Mouse (Mus musculus): Measurements from ENCODE around the gene Zfp280b. TPM values are rescaled to one million over a fixed set of nuclear protein-coding genes. Genes with fewer than 3 reads are reported as not detected.
"Not testable (repeated sequence)": the region's sequence is repeated elsewhere in the genome, so short reads cannot be mapped to it uniquely, and the experiment has no call there.

The Zfp280b gene
- total RNA-seq (2021): 1 to 10 TPM; 5.9 to 6.0 TPM
- long read RNA-seq, experiment 1, full-length matches to known transcripts: 4 of 8 reads
- long read RNA-seq, experiment 1, partial matches to known transcripts: 0 of 8 reads
- long read RNA-seq, experiment 1, other reads (novel, unspliced or antisense): 4 of 8 reads
- long read RNA-seq, experiment 2: 0 reads

DNA sequence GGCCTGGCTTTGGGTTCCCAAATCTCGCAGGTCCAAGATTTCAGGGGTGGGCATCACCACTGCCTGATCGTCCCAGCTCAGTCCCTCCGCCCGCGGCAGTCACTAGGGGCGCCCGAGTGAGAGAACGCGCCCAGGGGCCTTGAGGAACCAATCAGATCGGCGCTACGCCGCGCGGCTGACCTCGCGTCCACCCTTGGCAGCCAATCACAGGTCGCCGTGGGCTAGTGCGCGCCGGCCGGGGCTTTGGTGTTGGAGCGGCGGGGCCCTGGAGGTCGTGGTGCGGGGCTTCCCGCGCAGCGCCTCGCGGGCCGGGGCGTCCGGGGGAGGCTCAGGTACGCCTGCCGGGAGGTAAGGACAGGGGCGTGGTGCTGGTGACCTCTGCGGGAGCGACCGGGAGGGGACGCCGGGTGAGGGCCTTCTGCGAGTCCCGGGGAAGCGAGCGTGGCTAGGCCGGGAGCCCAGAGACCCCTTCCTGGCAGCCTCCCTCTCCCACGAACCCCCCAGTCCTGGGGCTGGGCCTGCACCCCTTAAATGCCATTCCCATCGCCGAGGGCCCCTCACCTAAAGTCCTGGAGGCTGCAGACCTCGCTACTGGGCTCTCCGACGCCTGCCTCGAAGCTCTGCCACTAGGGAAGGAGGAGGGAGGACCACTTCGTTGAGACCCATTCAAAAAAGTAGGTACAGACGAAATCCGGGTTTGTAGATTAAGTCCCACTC is at the start of gene Zfp280b:
TSS of gene Zfp280b (plus strand) at position 249 of the 717 bp plus-strand sequence.
- DNase-seq: peak; percentile 95 to 96

DNA sequence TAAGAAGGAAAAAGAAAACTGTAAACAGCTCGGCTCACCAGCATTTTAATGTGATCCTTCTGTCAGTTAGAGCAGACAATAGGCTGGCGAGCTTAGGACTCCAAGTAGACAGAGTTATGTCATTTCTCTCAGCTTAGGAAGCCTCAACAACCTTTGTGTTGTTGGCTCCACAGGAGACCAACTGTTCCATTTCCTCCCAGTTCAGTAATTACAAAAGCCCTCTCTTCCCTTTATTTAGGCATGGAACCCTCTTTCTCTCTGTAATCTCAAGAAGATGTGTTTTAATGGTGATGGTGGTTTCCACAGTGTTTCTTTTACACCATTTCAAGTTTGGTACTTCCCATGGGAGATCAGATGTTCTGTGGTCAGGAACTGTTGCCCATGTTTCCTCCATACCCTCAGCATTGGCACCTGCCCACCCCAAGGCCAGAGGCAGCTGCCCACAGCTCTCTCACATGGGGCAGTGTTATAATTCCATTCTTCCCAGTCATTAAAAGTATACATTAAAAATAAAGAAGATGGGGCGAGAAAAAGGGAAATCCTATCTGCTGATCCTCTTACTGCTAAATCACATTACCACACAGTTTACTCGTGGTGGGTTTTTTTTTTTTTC is 41.9 kb upstream of the Zfp280b start:
- DNase-seq: no peak

DNA sequence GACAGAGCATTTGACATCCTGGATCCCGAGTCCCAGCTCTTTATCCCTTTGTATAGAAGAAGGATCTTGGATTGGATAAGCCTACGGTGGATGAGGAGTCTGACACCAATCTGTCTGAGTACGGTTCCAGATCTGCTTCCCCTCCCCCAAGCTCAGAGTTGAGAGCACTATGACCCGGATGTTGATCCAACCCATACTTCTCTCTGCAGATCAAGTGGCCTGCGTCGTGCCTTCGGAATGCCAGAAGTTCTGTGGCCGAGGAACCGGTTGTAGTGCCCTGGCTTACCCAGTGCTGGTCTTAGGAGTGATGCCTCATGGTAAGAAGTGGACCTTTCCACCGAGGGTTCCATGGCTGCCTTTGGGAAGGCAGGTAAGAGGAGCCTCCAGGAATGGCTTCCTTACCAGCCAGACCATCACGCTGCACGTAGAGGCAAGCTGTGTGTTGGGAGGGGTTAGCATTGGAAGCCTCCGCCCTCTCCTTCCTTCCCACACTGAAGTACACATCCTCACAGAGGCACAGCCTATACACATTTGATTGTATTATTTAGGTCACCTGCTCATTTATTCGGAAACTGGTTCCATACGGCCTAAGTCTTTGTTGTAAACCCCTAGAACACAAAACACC is 38.7 kb upstream of the Zfp280b start:
- no peak for DNase-seq

GRCm38 (mm10) chr10:75994531-75995210 is 37.8 kb upstream of the Zfp280b start:
- DNase-seq: not testable (repeated sequence)

- no peak for DNase-seq
Measured at GRCm38 (mm10) chr10:75995463-75995862, 37.0 kb upstream of the Zfp280b start.

GRCm38 (mm10) chr10:75996315-75996714 is 36.1 kb upstream of the Zfp280b start:
- DNase-seq: no peak

DNA sequence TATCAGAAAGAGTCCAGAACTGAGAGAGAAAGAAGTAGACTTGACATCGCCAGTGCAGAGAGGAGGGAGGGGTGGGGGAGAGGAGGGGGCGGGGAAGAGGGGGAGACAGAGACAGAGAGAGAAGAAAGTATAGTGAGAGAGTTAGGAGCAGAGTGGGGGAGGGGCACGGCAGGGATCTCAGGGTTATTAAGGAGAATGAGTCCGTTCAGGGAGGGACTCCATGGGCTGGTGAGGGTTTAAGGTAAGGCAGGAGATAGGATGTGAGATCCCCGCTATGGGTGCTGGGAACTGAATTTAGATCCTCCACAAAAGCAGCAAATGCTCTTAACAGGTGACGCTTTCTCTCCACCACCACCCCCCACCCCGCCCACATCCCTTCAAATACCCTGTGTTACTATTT is 31.3 kb upstream of the Zfp280b start:
- no peak for DNase-seq

DNA sequence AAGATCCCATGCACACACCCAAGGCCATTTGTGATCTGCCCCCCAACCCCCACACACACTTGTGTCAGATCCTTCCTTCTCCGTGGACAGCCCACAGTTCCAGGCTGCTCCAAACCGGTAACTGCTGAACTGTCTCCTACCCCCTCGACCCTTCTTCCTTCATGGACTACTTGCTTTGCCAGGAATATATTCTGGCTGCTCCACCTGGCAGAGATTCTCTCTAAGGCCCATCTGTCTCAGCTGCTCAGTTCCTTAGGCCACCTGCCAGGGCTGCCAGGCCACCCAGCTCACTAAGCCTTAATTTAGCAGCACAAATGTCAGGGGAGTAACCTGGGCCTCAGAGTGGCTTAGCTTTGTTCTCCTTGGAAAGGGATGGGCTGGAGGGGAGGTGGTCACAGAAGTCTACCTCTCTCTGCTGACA is 30.3 kb upstream of the Zfp280b start:
- no peak for DNase-seq

DNA sequence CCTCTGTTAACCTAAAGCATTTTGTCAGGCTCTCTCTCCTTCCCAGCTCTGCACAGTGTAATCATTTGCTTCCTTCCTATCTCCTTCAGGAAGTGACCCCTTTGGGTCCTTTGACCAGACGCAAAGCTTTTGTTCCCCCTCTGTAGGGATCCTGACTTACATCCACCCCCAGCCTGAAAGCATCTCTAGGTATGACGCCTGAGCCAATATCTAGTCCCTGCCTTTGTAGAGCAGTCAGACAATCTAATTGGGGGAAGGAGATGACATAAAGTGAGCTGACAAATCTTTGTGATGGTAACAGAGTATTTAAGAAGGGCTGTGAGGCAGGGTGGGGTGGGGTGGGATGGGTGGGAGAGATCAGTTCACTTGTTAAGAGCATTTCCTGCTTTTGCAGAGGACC is 29.8 kb upstream of the Zfp280b start:
- DNase-seq: no peak

- no peak for DNase-seq
Measured at GRCm38 (mm10) chr10:76003221-76003620, 29.2 kb upstream of the Zfp280b start.

DNA sequence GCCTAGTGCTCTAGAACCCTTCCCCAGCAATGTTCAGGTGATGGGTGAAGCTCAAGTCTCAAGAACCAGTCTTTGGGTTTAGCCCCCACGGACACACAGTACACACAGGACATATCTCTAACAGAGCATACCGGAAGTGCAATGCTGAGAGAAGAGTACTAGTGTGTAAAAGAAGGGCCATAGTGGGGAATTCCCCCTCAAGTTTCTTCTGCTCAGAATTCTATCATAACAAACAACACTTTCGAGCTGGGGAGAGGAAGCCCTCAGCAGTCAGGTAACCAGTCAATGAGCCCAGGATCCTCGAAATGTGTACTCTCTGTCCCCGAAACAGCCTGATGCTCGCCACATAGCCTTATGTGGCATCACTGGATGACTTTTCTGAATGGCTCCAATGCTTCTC is 26.1 kb upstream of the Zfp280b start:
- DNase-seq: no peak

DNA sequence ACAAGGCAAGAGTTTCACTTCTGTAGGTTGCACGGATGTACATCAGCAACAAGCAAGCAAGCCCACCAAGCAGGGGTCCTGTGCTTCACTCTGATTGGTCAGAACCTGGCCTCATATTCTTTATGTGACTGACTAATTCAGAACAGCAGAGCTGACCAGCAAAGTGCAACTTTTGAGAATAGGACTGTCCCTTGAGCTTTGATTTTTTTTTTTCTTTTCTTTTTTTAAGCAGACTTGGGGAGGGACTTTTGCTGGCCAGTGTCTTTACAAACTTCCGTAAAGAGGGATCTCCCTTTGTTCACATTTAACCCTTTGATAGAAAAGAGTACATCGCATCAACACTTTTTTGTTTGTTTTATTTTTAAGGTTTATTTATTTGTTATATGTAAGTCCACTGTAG is 22.6 kb upstream of the Zfp280b start:
- DNase-seq: no peak

GRCm38 (mm10) chr10:76012922-76013321 is 19.5 kb upstream of the Zfp280b start:
- DNase-seq: no peak

DNA sequence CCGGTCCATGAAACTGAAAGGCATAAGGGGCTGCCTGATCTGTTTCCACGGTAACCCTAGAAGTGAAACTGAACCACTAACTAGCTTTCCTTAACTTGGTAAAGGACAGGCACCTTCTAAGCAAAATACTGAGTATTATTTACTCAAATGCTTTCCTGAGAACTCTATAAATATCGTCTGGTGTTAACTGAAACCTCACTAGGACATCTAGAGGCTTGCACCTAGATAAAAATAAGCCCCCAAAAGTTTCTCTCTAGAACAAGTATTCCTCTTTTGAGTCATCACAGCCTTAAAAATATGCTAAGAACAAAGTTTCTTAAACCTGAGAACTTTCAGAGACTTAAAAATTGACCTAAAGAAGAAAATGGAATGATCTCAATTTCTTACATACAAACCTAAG is 15.6 kb upstream of the Zfp280b start:
- DNase-seq: no peak

GRCm38 (mm10) chr10:76021728-76022127 is 10.7 kb upstream of the Zfp280b start:
- no peak for DNase-seq

DNA sequence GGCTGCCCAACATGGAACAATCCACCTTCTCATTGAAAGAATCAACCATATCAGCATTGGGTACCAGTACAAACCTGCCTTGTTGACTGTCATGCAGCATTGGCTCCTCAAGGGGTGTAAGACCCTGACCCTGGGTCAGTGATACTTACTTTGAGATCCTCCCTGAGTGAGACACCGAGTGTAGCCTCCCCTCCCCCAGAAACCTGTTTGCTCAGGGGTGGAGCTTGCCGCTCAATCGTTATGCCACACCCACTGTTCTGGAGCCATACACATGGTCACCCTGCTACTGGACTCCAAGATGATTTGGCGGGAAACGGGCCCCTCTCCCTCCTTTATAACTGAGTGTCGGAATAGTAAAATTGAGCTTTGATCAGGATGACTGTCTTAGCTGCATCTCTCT is 8.5 kb upstream of the Zfp280b start:
- no peak for DNase-seq

- no peak for DNase-seq
Measured at GRCm38 (mm10) chr10:76025470-76026190, 6.8 kb upstream of the Zfp280b start.

DNA sequence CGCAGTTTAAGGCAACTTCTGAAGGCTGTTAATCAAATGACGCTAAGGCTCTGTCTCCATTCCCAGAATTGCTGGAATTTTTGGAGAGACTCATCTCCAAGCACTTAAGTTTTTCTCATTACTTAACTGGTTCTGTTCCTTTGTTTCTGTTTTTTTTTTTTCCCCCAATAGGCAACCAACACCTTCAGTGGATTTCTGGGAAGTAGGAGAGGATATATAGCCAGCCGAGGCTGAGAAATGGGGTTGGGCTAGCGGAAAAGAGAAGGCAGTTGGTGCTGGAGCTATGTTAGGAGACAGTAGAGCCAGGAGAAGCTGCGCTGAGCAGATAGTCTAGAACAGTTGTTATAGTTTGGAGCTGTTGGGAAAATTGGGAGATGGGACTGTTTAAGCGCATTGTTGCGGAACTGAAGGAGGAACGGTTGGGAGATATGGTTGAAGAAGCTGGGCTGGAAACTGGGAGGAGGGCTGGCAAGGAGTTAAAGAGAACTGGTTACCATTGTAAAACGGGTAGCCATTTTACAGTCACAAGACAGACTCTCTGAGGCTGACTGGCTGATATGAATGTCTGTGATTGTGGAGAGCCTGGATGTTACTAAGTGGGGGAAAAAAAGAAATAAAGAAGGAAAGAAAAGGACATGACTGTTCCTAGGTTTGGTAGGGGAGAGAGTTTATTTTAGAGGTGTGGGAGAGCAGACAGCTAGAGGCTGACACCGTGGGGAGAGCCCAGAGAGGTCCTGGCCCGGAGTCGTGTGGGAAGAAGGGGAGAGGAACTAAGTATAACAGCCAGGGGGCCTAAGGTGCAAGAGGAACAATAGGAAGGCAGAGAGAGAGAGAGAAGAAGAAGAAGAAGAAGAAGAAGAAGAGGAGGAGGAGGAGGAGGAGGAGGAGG is 5.1 kb upstream of the Zfp280b start:
- no peak for DNase-seq

- no peak for DNase-seq
Measured at GRCm38 (mm10) chr10:76028016-76028366, 4.5 kb upstream of the Zfp280b start.

DNA sequence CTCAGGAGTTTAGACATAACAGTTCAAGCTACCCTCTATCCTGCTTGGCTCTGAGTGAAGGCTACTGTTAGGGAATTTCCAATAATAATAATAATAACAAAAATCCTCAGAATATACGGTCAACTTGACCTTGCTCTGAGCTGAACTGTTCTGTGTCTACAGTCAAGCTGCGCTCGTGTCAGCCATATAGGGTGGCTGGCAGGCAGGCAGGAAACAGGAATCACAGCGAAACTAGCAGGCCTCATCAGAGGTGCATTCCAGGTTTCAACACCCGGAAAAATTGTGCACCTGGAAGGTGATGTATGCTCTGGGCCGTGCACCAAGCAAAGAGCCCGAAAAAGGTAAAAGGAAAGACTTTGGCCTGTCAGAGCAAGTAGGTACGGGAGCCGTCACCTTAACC is 4.1 kb upstream of the Zfp280b start:
- no peak for DNase-seq

DNA sequence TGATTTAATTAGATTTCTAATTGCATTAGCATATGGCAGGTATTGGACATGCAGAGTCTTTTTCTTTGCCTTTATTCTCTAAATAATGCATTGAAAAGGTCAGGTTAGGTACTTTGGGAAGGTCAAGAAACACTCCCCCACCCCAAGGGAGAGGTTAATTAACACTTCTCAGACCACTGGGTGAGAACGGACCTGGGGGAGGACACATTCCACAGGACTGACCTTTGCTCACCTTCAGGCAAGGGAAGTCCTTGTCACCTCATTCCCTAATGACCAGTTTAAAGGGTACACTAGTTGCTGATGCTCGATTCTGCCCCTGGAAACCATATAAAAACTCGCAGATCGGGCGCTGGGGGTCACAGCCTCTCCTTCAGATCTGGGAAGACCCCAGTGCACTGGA is 3.2 kb upstream of the Zfp280b start:
- no peak for DNase-seq

Measured in heart, adult 18-20 months (tissue).